Mouse (Mus musculus): Measurements from ENCODE around the gene Pin1rt1. TPM values are rescaled to one million over a fixed set of nuclear protein-coding genes. Genes with fewer than 3 reads are reported as not detected.

The Pin1rt1 gene
- not detected in 2 replicates for polyA plus RNA-seq (2012; rRNA removed)
- 0.32 TPM in 1 of 2 replicates, not detected in the other for polyA plus RNA-seq (2014; fragmentation: Nextera tagmentation; extraction: Ambion mirVana)

- H3K4me3 ChIP-seq (replicated peaks; ENCODE audit: low read length): no peak within 1 kb of the TSS
- no peak within 1 kb of the TSS for H3K4me2 ChIP-seq (replicated peaks; ENCODE audit: low read depth, low read length, severe bottlenecking)
- WGBS: 87% methylated on average over 4 of the region's 4 CpGs
- no peak within 1 kb of the TSS for H3K9ac ChIP-seq (ENCODE audit: low read depth, low read length, severe bottlenecking)
- H3K4me1 ChIP-seq (ENCODE audit: control insufficient read depth, insufficient read depth, low read length): peaks cover 5% of the 10 kb centered on the region
- ATAC-seq (ENCODE audit: low FRiP score, low read depth) (no peak), DNase-seq (ENCODE audit: low spot score) (no peak)
- no peaks in the 10 kb centered on the region for H3K27me3 ChIP-seq (ENCODE audit: control insufficient read depth, insufficient read depth, low read length)
- no peaks in the 10 kb centered on the region for H3K36me3 ChIP-seq (ENCODE audit: control insufficient read depth, insufficient read depth, low read length)
- H3K9me3 ChIP-seq (ENCODE audit: control insufficient read depth, low read length): no peaks in the 10 kb centered on the region
- no peak for TF ChIP-seq POLR2A (IDR thresholded peaks at IDR 0.05; ENCODE audit: borderline replicate concordance, extremely low read depth, insufficient read depth, insufficient read length)
- H3K27ac ChIP-seq (replicated peaks; ENCODE audit: low read depth, low read length): no peak within 1 kb of the TSS
Observed at GRCm38 (mm10) chr2:104716279-104716678, at the start of gene Pin1rt1. Pin1rt1 (minus strand) TSS chr2:104716379.

GRCm38 (mm10) chr2:104764018-104764417, 47.8 kb upstream of the Pin1rt1 start:
- 94% methylated on average over 4 of the region's 4 CpGs for WGBS
- no peak for TF ChIP-seq POLR2A (IDR thresholded peaks at IDR 0.05; ENCODE audit: borderline replicate concordance, extremely low read depth, insufficient read depth, insufficient read length)
- DNase-seq (ENCODE audit: low spot score): no peak

GRCm38 (mm10) chr2:104763134-104763703, 47.0 kb upstream of the Pin1rt1 start:
- no peak overlapping the region for H3K27ac ChIP-seq (replicated peaks; ENCODE audit: low read depth, low read length)
- no peak for ATAC-seq (ENCODE audit: low FRiP score, low read depth)
- no peaks in the 10 kb centered on the region for H3K4me1 ChIP-seq (ENCODE audit: control insufficient read depth, insufficient read depth, low read length)
- H3K27me3 ChIP-seq (ENCODE audit: control insufficient read depth, insufficient read depth, low read length): no peaks in the 10 kb centered on the region
- peaks cover 53% of the 10 kb centered on the region for H3K36me3 ChIP-seq (ENCODE audit: control insufficient read depth, insufficient read depth, low read length)
- DNase-seq (ENCODE audit: low spot score): no peak
- no peak overlapping the region for H3K9ac ChIP-seq (ENCODE audit: low read depth, low read length, severe bottlenecking)
- no peak overlapping the region for H3K4me3 ChIP-seq (replicated peaks; ENCODE audit: low read length)
- no peaks in the 10 kb centered on the region for H3K9me3 ChIP-seq (ENCODE audit: control insufficient read depth, low read length)
- 86% methylated on average over 8 of the region's 8 CpGs for WGBS
- TF ChIP-seq POLR2A (IDR thresholded peaks at IDR 0.05; ENCODE audit: borderline replicate concordance, extremely low read depth, insufficient read depth, insufficient read length): no peak
- H3K4me2 ChIP-seq (replicated peaks; ENCODE audit: low read depth, low read length, severe bottlenecking): no peak overlapping the region

More at GRCm38 (mm10) chr2:104764018-104764417, 47.8 kb upstream of the Pin1rt1 start:
- Histone ChIP-seq H3K4me1 (ENCODE audit: control insufficient read depth, insufficient read depth, low read length) (no peaks in the 10 kb centered on the region), H3K36me3 (ENCODE audit: control insufficient read depth, insufficient read depth, low read length) (peaks cover 52% of the 10 kb centered on the region), H3K27me3 (ENCODE audit: control insufficient read depth, insufficient read depth, low read length) (no peaks in the 10 kb centered on the region), H3K27ac (replicated peaks; ENCODE audit: low read depth, low read length) (no peak overlapping the region), H3K9me3 (ENCODE audit: control insufficient read depth, low read length) (no peaks in the 10 kb centered on the region), H3K4me3 (replicated peaks; ENCODE audit: low read length) (no peak overlapping the region), H3K9ac (ENCODE audit: low read depth, low read length, severe bottlenecking) (no peak overlapping the region), H3K4me2 (replicated peaks; ENCODE audit: low read depth, low read length, severe bottlenecking) (no peak overlapping the region)
- no peak for ATAC-seq (ENCODE audit: low FRiP score, low read depth)

- Histone ChIP-seq H3K27me3 (ENCODE audit: control insufficient read depth, insufficient read depth, low read length) (no peaks in the 10 kb centered on the region), H3K4me1 (ENCODE audit: control insufficient read depth, insufficient read depth, low read length) (no peaks in the 10 kb centered on the region), H3K27ac (replicated peaks; ENCODE audit: low read depth, low read length) (no peak overlapping the region), H3K4me3 (replicated peaks; ENCODE audit: low read length) (no peak overlapping the region), H3K9ac (ENCODE audit: low read depth, low read length, severe bottlenecking) (no peak overlapping the region), H3K36me3 (ENCODE audit: control insufficient read depth, insufficient read depth, low read length) (0 out of 2 replicates have a peak, but pooled peaks cover 6% of the 10 kb centered on the region), H3K4me2 (replicated peaks; ENCODE audit: low read depth, low read length, severe bottlenecking) (no peak overlapping the region), H3K9me3 (ENCODE audit: control insufficient read depth, low read length) (no peaks in the 10 kb centered on the region)
- TF ChIP-seq POLR2A (IDR thresholded peaks at IDR 0.05; ENCODE audit: borderline replicate concordance, extremely low read depth, insufficient read depth, insufficient read length): no peak
- ATAC-seq (ENCODE audit: low FRiP score, low read depth) (no peak), DNase-seq (ENCODE audit: low spot score) (no peak)
- 71% methylated on average over 3 of the region's 3 CpGs for WGBS
Observed at GRCm38 (mm10) chr2:104750611-104751010, 34.4 kb upstream of the Pin1rt1 start.

- Histone ChIP-seq H3K27me3 (ENCODE audit: control insufficient read depth, insufficient read depth, low read length) (no peaks in the 10 kb centered on the region), H3K4me1 (ENCODE audit: control insufficient read depth, insufficient read depth, low read length) (no peaks in the 10 kb centered on the region), H3K27ac (replicated peaks; ENCODE audit: low read depth, low read length) (no peak overlapping the region), H3K4me3 (replicated peaks; ENCODE audit: low read length) (no peak overlapping the region), H3K36me3 (ENCODE audit: control insufficient read depth, insufficient read depth, low read length) (0 out of 2 replicates have a peak, but pooled peaks cover 3% of the 10 kb centered on the region), H3K9me3 (ENCODE audit: control insufficient read depth, low read length) (no peaks in the 10 kb centered on the region), H3K9ac (ENCODE audit: low read depth, low read length, severe bottlenecking) (no peak overlapping the region), H3K4me2 (replicated peaks; ENCODE audit: low read depth, low read length, severe bottlenecking) (no peak overlapping the region)
- 81% methylated on average over 5 of the region's 5 CpGs for WGBS
- ATAC-seq (ENCODE audit: low FRiP score, low read depth): no peak
- no peak for TF ChIP-seq POLR2A (IDR thresholded peaks at IDR 0.05; ENCODE audit: borderline replicate concordance, extremely low read depth, insufficient read depth, insufficient read length)
- DNase-seq (ENCODE audit: low spot score): no peak
Observed at GRCm38 (mm10) chr2:104748652-104749183, 32.5 kb upstream of the Pin1rt1 start.
